Mouse (Mus musculus) large intestine, adult 2 months (tissue): Measurements from ENCODE around the gene Atf6. TPM values are rescaled to one million over a fixed set of nuclear protein-coding genes. Genes with fewer than 3 reads are reported as not detected.

Experiments
- DNase-seq: peaks from one replicate; pipeline ENCODE4 v3.0.0-alpha.2; 2012; ENCODE audit warnings: low read depth, low spot score
- WGBS: fragments of 180-500 bp; shearing (Covaris S2); methylation state at CpG from one replicate; pipeline ENCODE4 v1.1.7; 2018; 5-methylcytosine and 5-hydroxymethylcytosine counted together
- polyA plus RNA-seq: library from polyadenylated mRNA; depleted of rRNA; stranded (reverse); fragments of >200 nt; gene quantifications from 2 replicates; pipeline ENCODE4 v1.2.3, GENCODE M21; 2012

Gene Atf6
- polyA plus RNA-seq, 1 experiment = 9.6 TPM

GRCm38 (mm10) chr1:170787643-170788042, 79.9 kb downstream of the Atf6 start:
- WGBS = 69% methylated on average over 1 of the region's 1 CpGs
- DNase-seq = no peak

- WGBS = 82% methylated on average over 14 of the region's 14 CpGs
- DNase-seq = no peak
Measured at GRCm38 (mm10) chr1:170786570-170787341, 80.8 kb downstream of the Atf6 start.

- WGBS = 87% methylated on average over 4 of the region's 4 CpGs
- DNase-seq = no peak
Measured at GRCm38 (mm10) chr1:170777688-170778087, 89.9 kb downstream of the Atf6 start.

- DNase-seq = no peak
- 84% methylated on average over 1 of the region's 1 CpGs for WGBS
Measured at GRCm38 (mm10) chr1:170774431-170774830, 93.1 kb downstream of the Atf6 start.

GRCm38 (mm10) chr1:170773506-170773905, 94.1 kb downstream of the Atf6 start:
- WGBS = 40% methylated on average over 4 of the region's 4 CpGs
- DNase-seq = no peak

GRCm38 (mm10) chr1:170771437-170772003, 96.1 kb downstream of the Atf6 start:
- WGBS = 70% methylated on average over 25 of the region's 25 CpGs
- no peak for DNase-seq

GRCm38 (mm10) chr1:170770691-170771090, 96.9 kb downstream of the Atf6 start:
- 89% methylated on average over 14 of the region's 14 CpGs for WGBS

GRCm38 (mm10) chr1:170766997-170767396, 100.6 kb downstream of the Atf6 start:
- DNase-seq = no peak

More at GRCm38 (mm10) chr1:170770691-170771090, 96.9 kb downstream of the Atf6 start:
- DNase-seq = no peak

GRCm38 (mm10) chr1:170764798-170765197, 102.8 kb downstream of the Atf6 start:
- WGBS = 31% methylated on average over 1 of the region's 1 CpGs
- DNase-seq = no peak

More at GRCm38 (mm10) chr1:170766997-170767396, 100.6 kb downstream of the Atf6 start:
- WGBS = 62% methylated on average over 2 of the region's 2 CpGs

GRCm38 (mm10) chr1:170761634-170762033, 105.9 kb downstream of the Atf6 start:
- DNase-seq = no peak

GRCm38 (mm10) chr1:170753597-170753996, 114.0 kb downstream of the Atf6 start:
- no peak for DNase-seq
- 54% methylated on average over 5 of the region's 5 CpGs for WGBS

More at GRCm38 (mm10) chr1:170761634-170762033, 105.9 kb downstream of the Atf6 start:
- WGBS = 100% methylated on average over 1 of the region's 1 CpGs

- 89% methylated on average over 7 of the region's 7 CpGs for WGBS
- DNase-seq = no peak
Measured at GRCm38 (mm10) chr1:170751797-170752196, 115.8 kb downstream of the Atf6 start.

GRCm38 (mm10) chr1:170746523-170746922, 121.0 kb downstream of the Atf6 start:
- DNase-seq = no peak
- WGBS = 95% methylated on average over 5 of the region's 5 CpGs

GRCm38 (mm10) chr1:170741497-170742246, 125.9 kb downstream of the Atf6 start:
- no peak for DNase-seq
- WGBS = 65% methylated on average over 5 of the region's 5 CpGs

GRCm38 (mm10) chr1:170734866-170735265, 132.7 kb downstream of the Atf6 start:
- 95% methylated on average over 3 of the region's 3 CpGs for WGBS
- no peak for DNase-seq

- no peak for DNase-seq
- WGBS = 21% methylated on average over 2 of the region's 2 CpGs
Measured at GRCm38 (mm10) chr1:170732596-170732890, 135.0 kb downstream of the Atf6 start.

- DNase-seq = no peak
- 63% methylated on average over 11 of the region's 11 CpGs for WGBS
Measured at GRCm38 (mm10) chr1:170731865-170732595, 135.5 kb downstream of the Atf6 start.

GRCm38 (mm10) chr1:170729267-170729962, 138.2 kb downstream of the Atf6 start:
- WGBS = 77% methylated on average over 8 of the region's 8 CpGs
- DNase-seq = no peak

GRCm38 (mm10) chr1:170728524-170728923, 139.0 kb downstream of the Atf6 start:
- DNase-seq = no peak
- WGBS = 77% methylated on average over 6 of the region's 6 CpGs
